Mouse (Mus musculus) bone marrow macrophage, adult 2 months (primary cell): ENCODE results near the gene Atp13a2.

ENCODE experiments used
- CTCF ChIP-seq: IDR thresholded peaks from 2 replicates; pipeline ENCODE4 v1.5.1; 2012; ENCODE audit warnings: low read depth, mild to moderate bottlenecking, low read length, moderate library complexity
- POLR2A ChIP-seq: IDR thresholded peaks from 2 replicates; pipeline ENCODE4 v1.6.1; 2012; ENCODE audit warnings: mild to moderate bottlenecking, low read depth, low read length, borderline replicate concordance

GRCm38 (mm10) chr4:140993846-140994245 is 7.2 kb downstream of the Atp13a2 start:
- TF ChIP-seq POLR2A, result no peak
- TF ChIP-seq CTCF, result no peak
